Mouse (Mus musculus) activated CD4-positive, CD25-positive, alpha-beta regulatory T cell, adult 9 weeks (primary cell): ENCODE data around the gene Tmem100. TPM values are rescaled to one million over a fixed set of nuclear protein-coding genes. Genes with fewer than 3 reads are reported as not detected.

Source experiments
- polyA plus RNA-seq: library from polyadenylated mRNA; unstranded; fragments of 100-300 nt; shearing (Covaris generic); gene quantifications from one replicate; pipeline ENCODE4 v1.2.1, GENCODE M21; 2017

Tmem100 gene
- polyA plus RNA-seq: not detected

GRCm38 (mm10) chr11:90029841-90030398, at the start of gene Tmem100:
Gene Tmem100 (plus strand): TSS chr11:90030348.

GRCm38 (mm10) chr11:90002231-90002986, 27.7 kb upstream of the Tmem100 start, which contains the start of gene Pctp:
Gene Pctp (minus strand): TSS chr11:90002894.

Other genes with a start within 250 kb of the Tmem100 start
- gene Pctp, start 27.5 kb upstream of the Tmem100 start, polyA plus RNA-seq: 11.4 TPM
- gene Gm45716, start 157.3 kb downstream of the Tmem100 start, polyA plus RNA-seq: 6.4 TPM
- 43.1 TPM for gene Mmd, start 219.1 kb downstream of the Tmem100 start, polyA plus RNA-seq